Mouse (Mus musculus): ENCODE results near the gene Pten.

Gene Pten

GRCm38 (mm10) chr19:32756900-32757725 is at the start of gene Pten:
Gene Pten (plus strand): TSS chr19:32757497.
- DNase-seq (ENCODE audit: low spot score), result peak; percentile 94

- DNase-seq (ENCODE audit: low spot score), result no peak
These were observed 48.3 kb upstream of the Pten start for GRCm38 (mm10) chr19:32708996-32709395.

- peak; percentile 14 for DNase-seq (ENCODE audit: low spot score)
These were observed 47.0 kb upstream of the Pten start for GRCm38 (mm10) chr19:32710288-32710687.

GRCm38 (mm10) chr19:32711761-32712541 is 45.3 kb upstream of the Pten start:
- peak; percentile 91 for DNase-seq (ENCODE audit: low spot score)

DNA sequence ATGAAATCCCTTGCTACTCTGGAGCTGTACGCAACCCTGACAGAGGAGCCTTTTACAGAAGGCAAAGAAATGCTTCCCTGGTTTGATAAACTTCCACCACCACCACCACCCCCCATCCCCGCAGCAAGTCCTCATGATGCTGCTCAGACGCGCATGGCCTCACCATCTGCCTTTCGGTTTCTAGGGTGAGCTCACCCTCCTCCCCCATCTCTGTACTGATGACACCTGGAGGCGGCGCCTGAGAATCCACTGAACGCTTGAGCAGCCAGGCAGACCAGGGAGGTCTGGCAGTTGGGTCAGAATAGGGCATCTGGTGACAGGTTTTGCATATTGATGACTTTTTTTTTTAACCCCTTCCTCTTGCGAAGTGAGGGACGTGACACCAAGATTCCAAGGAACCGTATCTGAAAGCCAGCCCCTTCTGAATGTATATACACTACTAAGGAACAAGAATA is 44.7 kb upstream of the Pten start:
- peak; percentile 87 for DNase-seq (ENCODE audit: low spot score)

DNA sequence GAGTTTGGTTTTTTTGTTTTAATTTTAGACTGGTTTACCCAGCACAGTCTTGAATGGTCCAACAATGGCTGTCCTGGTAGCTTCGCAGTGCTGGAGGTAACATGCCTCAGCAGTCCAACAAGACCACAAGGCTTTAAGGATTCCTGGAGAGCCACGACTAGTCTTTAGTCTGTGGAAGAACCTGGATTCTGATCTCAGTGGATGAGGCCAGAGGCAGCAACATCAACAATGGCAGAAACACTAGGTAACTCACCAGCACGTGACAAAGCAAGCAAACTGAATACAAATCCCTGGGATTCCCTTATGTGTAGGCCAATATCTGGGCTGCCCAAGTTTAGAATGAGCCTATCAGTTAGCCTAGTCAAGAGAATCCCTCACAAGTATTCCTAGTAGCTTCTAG is 43.8 kb upstream of the Pten start:
- no peak for DNase-seq (ENCODE audit: low spot score)

GRCm38 (mm10) chr19:32715201-32715600 is 42.1 kb upstream of the Pten start:
- DNase-seq (ENCODE audit: low spot score), result peak; percentile 56

DNA sequence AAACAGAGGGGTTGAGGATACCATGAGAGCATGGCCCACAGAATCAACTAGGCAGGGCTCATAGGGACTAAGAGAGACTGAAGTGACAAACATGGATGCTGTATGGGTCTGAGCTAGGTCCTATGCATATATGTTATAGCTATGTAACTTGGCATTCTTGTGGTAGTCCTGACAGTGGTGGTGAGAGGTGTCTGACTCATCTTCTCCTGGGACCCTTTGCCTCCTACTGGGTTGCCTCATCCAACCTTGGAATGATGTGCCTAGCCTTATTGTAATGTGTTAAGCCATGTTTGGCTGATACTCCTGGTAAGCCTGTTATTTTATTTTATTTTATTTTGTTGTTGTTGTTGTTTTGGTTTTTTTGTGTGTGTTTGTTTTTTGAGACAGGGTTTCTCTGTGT is 41.6 kb upstream of the Pten start:
- DNase-seq (ENCODE audit: low spot score), result no peak

GRCm38 (mm10) chr19:32717590-32717989 is 39.7 kb upstream of the Pten start:
- DNase-seq (ENCODE audit: low spot score), result no peak

- DNase-seq (ENCODE audit: low spot score), result no peak
These were observed 37.0 kb upstream of the Pten start for GRCm38 (mm10) chr19:32720319-32720718.

DNA sequence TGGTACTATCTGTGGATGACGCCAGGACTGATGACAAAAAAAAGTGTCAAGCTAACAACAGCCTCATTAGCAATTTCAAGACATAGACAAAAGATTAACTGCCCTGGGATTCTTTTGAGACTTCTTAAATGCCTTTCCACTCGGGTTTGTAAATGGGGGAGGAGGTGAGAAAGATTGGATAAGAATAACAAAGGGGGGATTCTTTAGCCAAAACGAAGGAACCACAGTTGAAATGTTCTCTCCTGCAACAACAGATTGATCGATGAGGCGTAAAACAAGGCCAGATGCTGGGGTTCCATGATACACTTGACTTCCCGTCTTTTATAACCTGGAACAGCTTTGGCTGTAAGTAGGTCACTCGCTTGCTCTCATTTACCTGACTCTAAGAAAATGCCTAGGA is 33.5 kb upstream of the Pten start:
- no peak for DNase-seq (ENCODE audit: low spot score)

GRCm38 (mm10) chr19:32726451-32727325 is 30.6 kb upstream of the Pten start:
- DNase-seq (ENCODE audit: low spot score), result peak; percentile 30

DNA sequence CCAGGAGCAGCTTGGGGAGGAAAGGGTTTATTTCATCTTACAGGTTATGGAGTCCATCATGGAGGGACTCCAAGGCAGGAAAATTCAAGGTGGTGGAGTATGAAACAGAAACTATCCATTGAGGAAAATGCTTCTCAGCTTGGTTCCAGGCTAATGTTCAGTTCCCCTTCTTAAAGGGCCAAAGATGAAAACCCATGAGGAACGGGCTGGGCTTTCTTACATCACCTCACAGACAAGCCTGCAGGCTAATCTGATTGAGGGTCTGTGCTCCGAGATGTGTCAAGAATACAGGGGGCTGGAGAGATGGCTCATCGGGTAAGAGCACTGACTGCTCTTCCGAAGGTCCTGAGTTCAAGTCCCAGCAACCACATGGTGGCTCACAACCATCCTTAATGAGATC is 27.5 kb upstream of the Pten start:
- no peak for DNase-seq (ENCODE audit: low spot score)

DNA sequence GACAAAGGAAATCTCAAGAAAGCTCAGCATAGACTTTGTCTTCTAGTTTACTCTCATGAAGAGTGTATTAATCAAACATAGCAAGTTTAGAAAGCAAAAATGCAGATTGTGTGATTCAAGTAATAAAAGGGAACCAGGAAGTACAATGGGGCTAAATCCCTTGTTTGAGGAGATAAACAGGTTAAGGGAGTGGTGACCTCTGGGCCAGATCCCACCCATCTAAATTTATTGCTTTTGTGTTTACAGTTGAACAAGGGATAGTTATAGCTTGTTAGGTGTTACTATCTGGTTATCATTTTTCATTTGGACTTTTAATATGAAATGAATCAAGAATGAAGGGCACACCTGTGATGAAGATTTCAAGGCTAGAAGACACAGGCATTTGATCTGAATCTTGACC is 24.4 kb upstream of the Pten start:
- no peak for DNase-seq (ENCODE audit: low spot score)

DNA sequence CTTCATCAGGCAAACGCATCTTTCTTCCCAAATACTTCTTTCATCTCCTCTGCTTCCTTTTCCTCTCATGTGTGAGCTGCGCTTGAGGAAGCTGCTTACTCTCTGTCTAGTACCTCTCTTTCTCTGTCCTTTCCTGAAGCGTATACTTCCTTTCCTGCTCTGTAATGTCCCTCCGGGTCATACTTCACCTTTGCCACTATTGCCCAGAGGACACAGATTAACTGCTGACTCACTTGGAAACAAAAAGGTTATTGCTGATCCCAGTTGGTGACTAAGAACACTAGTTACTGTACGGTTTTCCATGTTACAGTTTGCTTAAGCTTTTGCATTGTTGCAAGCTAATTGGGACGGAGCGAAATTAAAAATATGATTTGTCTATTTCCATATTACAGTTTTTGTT is 19.5 kb upstream of the Pten start:
- no peak for DNase-seq (ENCODE audit: low spot score)

DNA sequence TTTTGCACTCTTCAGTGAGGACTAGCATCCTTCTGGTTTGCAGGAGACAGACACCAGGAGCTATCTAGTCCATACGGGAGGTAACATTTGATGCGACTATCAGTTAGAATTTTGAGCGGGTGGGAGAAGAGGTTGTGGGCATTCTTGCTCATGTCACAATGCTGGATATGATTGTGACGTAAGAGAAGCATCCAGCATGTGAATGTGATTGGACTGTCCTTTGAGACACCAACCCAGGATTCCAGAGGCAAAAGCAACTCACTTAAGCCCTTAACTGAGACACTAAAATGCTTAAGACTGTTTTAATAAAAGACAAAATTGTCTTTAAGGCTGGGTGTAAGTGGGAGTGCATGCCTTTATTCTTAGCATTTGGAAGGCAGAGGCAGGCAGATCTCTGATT is 17.6 kb upstream of the Pten start, which contains the start of gene Atad1:
Gene Atad1 (minus strand): TSS at position 101 of the 400 bp plus-strand sequence.
- no peak for DNase-seq (ENCODE audit: low spot score)

- DNase-seq (ENCODE audit: low spot score), result no peak
These were observed 16.5 kb upstream of the Pten start for GRCm38 (mm10) chr19:32740641-32741345.

DNA sequence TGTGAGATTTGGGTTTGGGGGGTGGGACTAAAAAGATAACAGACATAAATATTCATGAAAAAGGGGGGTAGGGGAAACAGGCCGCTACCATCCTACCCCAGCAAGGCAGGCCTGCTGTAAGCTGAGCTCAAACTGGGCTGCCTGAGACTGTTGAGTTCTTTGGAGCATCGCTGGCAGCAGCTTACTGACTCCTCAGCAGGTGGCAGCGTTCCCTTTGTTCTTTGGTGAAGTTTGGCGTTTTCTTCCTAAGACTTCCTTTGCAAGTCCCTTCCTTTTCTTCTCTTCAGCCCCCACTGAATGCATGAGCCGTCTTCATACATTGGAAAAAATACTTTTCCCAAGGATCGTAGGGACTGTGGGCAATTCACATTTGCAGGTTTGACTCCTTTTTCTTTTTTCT is 7.9 kb upstream of the Pten start:
- peak; percentile 18 for DNase-seq (ENCODE audit: low spot score)

- no peak for DNase-seq (ENCODE audit: low spot score)
These were observed 4.9 kb upstream of the Pten start for GRCm38 (mm10) chr19:32752357-32752756.

DNA sequence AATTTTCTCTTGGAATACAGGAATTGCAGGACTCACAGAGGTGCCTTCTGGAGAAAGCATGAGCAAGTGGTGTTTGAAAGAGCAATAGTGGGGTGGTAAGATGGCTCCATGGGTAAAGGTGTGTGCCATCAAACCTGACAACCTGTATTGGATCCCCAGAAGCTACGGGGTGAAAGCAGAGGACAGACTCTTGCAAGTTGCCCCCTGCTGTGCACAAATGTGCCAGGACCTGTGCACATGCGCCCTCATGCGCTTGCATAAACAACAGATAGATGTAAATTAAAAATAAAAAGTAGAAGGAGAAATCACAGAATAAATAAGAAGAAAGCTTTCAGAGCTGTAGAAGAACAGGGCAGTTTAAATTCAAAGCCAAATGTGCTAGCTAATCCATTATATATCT is 3.9 kb upstream of the Pten start:
- no peak for DNase-seq (ENCODE audit: low spot score)

DNA sequence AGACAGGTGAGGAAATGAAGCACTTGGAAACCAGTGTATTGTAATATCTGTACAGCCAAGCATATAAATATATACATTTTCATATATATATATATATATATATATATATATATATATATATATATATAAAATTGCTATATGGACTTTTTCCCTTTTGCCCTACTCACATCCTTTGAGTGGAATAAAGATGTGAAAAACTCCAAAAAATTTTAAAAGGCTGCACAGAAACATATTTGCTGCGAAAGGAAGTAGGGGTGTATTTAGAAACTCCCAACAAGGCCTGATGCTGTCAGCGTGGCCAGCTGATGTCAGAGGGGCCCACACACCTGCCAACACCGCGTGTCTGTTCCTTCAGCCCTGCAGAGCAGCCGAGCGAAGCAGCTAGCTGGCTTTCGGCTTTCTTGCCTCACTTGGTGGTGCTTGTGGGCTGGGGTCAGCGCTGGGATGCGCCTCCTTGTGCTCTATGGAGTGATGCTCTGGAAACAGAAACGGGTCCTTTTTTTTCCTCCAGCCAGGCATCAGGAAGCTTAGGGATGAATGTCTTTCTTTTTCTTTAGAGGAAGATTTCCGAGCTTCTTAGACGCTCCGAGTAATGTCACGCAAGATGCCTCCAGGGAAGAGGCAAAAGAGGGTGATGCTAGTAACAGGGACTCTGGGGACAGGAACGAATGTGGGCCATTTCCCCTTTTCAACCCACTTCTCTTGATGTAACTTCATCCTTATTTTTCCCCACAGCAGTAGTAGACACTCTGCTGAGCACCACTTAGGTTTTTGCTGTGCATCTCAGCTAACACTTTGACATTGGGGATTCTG is 2.9 kb upstream of the Pten start:
- DNase-seq (ENCODE audit: low spot score), result peak; percentile 12

Data from T-cell, adult 2 months (primary cell).